Mouse (Mus musculus) ES-E14 (cell line): ENCODE measurements around the gene Cdkn1b.

ENCODE experiments used
- CHD2 ChIP-seq: IDR thresholded peaks from 2 replicates; pipeline ENCODE4 v1.6.1; 2014; ENCODE audit warnings: mild to moderate bottlenecking, low read depth, low read length, inconsistent platforms
- HCFC1 ChIP-seq: IDR thresholded peaks from 2 replicates; pipeline ENCODE4 v1.6.1; 2012; ENCODE audit warnings: low read length, inconsistent platforms, borderline replicate concordance; ENCODE audit not compliant: insufficient read depth
- MAFK ChIP-seq: IDR thresholded peaks from 2 replicates; pipeline ENCODE4 v1.6.1; 2014; ENCODE audit warnings: mild to moderate bottlenecking, low read depth, low read length, inconsistent platforms; ENCODE audit not compliant: insufficient read depth
- ZNF384 ChIP-seq: IDR thresholded peaks from 2 replicates; pipeline ENCODE4 v1.6.1; 2012; ENCODE audit warnings: low read depth, low read length, inconsistent platforms

DNA sequence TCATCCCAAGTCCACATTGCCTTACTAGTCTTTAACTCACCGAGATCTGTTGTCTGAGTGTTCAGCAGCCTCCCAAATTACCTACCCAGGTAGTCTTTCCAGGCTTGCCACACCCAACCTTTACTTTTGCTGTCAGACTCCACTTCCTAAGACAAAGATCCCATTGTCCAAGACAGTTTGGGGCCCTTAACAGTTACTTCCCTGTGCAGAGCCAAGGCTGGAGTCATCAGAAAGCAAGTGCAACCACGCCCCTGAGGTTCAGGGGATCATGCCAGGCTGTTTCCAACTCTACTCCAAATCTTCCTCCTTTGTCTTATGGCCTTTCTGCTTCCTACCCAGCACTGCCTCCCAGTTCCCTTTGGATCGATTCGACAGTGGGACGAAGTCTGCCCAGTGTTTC, 5.7 kb upstream of the Cdkn1b start:
- no peak for TF ChIP-seq CHD2
- no peak for TF ChIP-seq MAFK
- no peak for TF ChIP-seq ZNF384
- no peak for TF ChIP-seq HCFC1
